Mouse (Mus musculus): ENCODE measurements around the gene Psma1. TPM values are rescaled to one million over a fixed set of nuclear protein-coding genes. Genes with fewer than 3 reads are reported as not detected.

Psma1 gene
- polyA plus RNA-seq, 1 experiment from 2014 or later = 460 TPM

DNA sequence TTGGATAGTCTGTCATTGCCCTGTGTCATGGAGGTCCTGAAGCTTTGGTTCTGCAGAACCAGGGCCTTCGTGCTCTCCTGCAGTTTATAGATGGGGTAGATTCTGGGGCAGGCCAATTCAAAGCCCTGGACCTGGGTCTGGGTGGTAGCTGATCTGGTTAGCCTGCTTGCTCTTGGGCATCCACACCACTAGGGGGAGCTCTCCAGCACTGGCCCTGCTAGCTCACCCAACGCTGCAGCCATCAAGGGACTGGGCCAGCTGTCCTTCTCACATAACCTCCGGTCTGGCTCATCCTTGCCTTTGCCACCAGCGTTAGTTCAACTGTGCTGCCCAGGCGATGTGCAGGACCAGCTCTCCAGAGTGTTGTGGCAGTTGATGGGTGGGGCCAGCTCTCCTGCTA is 18.8 kb upstream of the Psma1 start:
- Histone ChIP-seq H3K36me3 (no peaks in the 10 kb centered on the region), H3K4me3 (no peak overlapping the region), H3K9me3 (no peaks in the 10 kb centered on the region), H3K27ac (no peak overlapping the region), H3K4me1 (peaks cover 14% of the 10 kb centered on the region), H3K27me3 (ENCODE audit: insufficient read depth, poor library complexity, severe bottlenecking) (no peaks in the 10 kb centered on the region)
- WGBS = 77% methylated on average over 5 of the region's 5 CpGs
- DNase-seq (ENCODE audit: low spot score) = no peak

DNA sequence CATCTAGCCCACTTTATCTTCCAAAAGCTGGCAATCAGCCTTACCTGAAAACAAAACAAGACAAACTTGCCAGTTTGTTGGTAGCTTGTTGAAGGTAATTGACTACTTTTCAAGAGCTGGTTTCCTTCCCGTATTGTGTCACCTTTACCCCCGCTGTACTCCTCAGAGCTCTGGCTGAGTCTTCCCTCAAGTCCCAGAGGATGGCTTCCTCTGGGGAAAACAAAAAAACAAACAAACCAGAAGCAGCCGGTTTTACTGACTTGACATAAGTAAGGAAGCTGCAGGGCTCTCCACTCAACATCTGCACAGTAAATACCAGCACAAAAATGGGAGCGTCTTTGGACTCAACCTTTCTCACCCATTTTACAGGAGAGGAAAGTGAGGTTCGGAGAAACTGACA is 18.0 kb upstream of the Psma1 start:
- no peak overlapping the region for H3K27ac ChIP-seq
- no peaks in the 10 kb centered on the region for H3K9me3 ChIP-seq
- H3K36me3 ChIP-seq = no peaks in the 10 kb centered on the region
- H3K4me3 ChIP-seq = no peak overlapping the region
- no peaks in the 10 kb centered on the region for H3K27me3 ChIP-seq (ENCODE audit: insufficient read depth, poor library complexity, severe bottlenecking)
- WGBS = 71% methylated on average over 5 of the region's 5 CpGs
- peaks cover 14% of the 10 kb centered on the region for H3K4me1 ChIP-seq
- no peak for DNase-seq (ENCODE audit: low spot score)

DNA sequence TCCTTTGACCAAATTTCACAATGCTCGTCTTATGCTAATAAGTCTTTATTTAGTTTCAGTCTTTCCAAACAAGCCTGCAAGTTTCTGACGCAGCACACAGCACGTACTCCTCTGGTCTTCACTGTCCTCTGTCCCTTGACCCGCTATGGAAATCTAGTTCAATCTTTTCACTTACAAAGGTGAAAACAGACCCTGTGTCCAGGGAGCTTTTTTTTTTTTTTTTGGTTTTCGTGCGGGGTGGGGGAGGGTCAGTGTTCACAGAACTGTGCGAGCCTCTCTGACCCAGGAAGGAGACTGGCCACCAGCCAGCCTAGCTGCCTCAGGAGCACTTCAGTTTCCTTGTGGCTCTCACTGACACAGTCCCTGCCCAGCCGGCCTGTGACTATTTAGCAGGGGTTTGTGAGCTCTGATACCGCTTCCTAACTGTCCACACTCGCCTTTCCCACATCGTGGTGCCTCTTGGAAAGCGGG is 16.6 kb upstream of the Psma1 start:
- H3K4me1 ChIP-seq = peaks cover 14% of the 10 kb centered on the region
- H3K4me3 ChIP-seq = peak overlapping the region; percentile 40
- peak overlapping the region; percentile 72 for H3K27ac ChIP-seq
- H3K27me3 ChIP-seq (ENCODE audit: insufficient read depth, poor library complexity, severe bottlenecking) = no peaks in the 10 kb centered on the region
- DNase-seq (ENCODE audit: low spot score) = no peak
- H3K9me3 ChIP-seq = no peaks in the 10 kb centered on the region
- H3K36me3 ChIP-seq = no peaks in the 10 kb centered on the region
- whole genome bisulfite sequencing = 10% methylated on average over 12 of the region's 12 CpGs

DNA sequence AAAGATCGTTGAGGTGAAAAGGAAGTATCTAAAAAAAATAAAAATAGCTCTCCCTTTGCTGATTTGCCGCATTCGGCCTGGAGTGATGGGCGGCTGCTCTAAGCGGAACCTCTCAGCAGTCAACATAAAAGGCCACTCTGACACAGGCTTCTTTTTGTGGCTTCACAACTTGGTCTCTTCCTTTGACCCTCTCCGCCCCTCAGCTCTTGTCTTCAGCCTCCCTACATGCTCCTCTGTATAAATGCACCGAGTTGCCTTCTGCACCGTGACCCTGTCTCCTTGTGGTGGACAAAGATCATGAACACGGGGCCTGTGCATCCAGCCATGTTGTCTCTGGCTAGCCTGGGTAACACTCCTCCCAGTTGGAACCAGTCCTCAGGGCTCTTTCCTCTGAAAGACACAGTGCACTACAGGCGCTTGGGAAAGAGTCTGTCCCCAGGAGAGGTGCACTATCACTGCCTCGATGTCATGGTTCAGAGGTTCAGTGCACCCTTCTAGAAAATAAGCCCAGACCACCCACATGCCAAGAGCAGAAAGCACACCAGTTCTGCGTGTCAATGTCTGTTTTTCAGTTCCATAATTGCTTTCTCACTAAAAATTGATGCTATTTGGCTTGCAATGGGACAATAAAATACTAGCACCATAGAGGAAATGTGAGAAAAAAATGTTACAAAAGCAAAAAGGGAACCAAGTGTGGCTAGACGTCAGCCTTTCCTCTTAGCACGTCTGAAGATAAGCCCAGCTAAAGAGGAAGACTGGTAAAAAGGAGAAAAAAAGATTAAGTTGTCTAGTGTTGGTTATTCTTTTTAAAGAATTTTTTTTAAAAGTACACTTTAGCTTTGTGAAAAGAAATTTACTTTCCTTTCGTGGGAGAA is 15.8 kb upstream of the Psma1 start:
- WGBS = 41% methylated on average over 15 of the region's 15 CpGs
- no peaks in the 10 kb centered on the region for H3K27me3 ChIP-seq (ENCODE audit: insufficient read depth, poor library complexity, severe bottlenecking)
- H3K4me3 ChIP-seq = no peak overlapping the region
- DNase-seq (ENCODE audit: low spot score) = no peak
- H3K4me1 ChIP-seq = peaks cover 14% of the 10 kb centered on the region
- H3K36me3 ChIP-seq = no peaks in the 10 kb centered on the region
- peak overlapping the region; percentile 23; the same call in 1 of the 2 replicates for H3K27ac ChIP-seq
- H3K9me3 ChIP-seq = no peaks in the 10 kb centered on the region

DNA sequence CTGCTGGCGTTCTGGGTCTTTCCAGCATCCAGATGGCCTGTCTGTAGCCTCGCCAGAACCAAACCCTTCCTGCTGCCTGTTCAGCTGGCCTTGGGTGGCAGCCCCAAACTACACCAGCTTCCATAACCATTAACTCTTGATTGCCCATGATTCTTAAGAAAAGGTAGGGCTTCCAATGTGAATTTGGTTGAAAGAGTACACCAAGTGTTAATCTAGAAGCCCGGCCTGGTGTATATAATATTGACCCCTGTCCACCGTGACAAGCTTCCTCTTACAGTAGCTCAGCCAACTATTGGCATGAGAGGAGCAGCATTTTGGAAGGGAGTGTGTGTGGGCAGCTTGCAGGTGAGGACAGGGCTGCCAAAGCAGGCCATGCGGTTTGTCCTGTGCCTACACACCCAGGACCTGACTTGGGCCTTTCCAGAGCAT is 14.2 kb upstream of the Psma1 start:
- WGBS = 66% methylated on average over 5 of the region's 5 CpGs
- DNase-seq (ENCODE audit: low spot score) = no peak
- Histone ChIP-seq H3K36me3 (no peaks in the 10 kb centered on the region), H3K4me3 (no peak overlapping the region), H3K27ac (no peak overlapping the region), H3K4me1 (peaks cover 14% of the 10 kb centered on the region), H3K27me3 (ENCODE audit: insufficient read depth, poor library complexity, severe bottlenecking) (no peaks in the 10 kb centered on the region), H3K9me3 (no peaks in the 10 kb centered on the region)

DNA sequence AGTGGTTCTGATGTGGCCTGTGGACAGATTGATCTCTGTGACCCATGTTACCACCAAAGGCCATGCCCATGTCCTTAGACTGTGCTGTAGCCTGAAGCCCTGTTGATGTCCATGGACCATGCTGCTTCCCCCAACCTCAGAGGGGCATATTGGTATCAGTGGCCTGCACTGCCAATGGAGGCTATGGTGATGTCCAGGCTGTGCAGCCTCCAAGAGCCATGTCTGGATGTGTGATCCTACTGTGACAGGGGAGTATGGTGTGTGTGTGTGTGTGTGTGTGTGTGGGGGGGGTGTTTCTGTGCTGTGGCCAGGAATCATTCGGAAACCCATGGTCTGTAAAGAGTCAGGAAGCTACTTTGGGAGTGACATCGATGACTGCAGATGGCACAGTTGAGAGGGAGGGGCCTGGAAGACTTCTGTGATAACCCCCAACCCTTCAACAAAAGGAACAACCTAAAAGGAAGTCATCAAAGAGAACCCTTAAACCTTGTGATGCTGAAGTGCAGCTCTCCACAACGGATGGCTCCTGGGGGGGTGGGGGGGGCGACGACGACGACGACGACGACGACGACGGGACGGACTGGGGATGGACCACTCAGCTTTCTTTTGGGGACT is 8.5 kb upstream of the Psma1 start:
- Histone ChIP-seq H3K36me3 (no peaks in the 10 kb centered on the region), H3K27ac (no peak overlapping the region), H3K27me3 (ENCODE audit: insufficient read depth, poor library complexity, severe bottlenecking) (no peaks in the 10 kb centered on the region), H3K4me3 (no peak overlapping the region), H3K4me1 (peaks cover 4% of the 10 kb centered on the region; the same call in 1 of the 2 replicates), H3K9me3 (no peaks in the 10 kb centered on the region)
- 87% methylated on average over 14 of the region's 14 CpGs for WGBS
- no peak for DNase-seq (ENCODE audit: low spot score)

DNA sequence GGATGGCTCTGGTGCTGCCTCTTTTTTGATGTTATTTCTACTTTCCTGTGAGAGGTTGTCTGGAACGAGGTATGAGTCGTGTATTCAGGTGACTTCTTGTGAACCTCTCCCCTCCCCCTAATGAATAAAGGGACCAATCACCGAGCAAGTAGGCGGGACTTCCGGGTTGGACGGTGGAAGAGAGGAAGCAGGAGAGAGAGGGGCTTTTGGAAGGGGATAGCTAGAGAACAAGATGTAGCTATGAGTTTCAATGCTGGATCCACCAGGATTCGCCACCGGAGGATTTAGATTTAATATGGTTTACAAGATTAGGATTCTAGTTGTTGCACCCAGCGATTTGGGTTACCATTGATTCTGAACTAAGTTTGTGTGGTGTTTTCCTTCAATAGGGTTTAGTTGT is 7.1 kb upstream of the Psma1 start:
- no peak for DNase-seq (ENCODE audit: low spot score)
- H3K27ac ChIP-seq = no peak overlapping the region
- H3K27me3 ChIP-seq (ENCODE audit: insufficient read depth, poor library complexity, severe bottlenecking) = no peaks in the 10 kb centered on the region
- H3K4me3 ChIP-seq = no peak overlapping the region
- WGBS = 71% methylated on average over 9 of the region's 9 CpGs
- H3K36me3 ChIP-seq = no peaks in the 10 kb centered on the region
- no peaks in the 10 kb centered on the region for H3K9me3 ChIP-seq
- peaks cover 4% of the 10 kb centered on the region; the same call in 1 of the 2 replicates for H3K4me1 ChIP-seq

DNA sequence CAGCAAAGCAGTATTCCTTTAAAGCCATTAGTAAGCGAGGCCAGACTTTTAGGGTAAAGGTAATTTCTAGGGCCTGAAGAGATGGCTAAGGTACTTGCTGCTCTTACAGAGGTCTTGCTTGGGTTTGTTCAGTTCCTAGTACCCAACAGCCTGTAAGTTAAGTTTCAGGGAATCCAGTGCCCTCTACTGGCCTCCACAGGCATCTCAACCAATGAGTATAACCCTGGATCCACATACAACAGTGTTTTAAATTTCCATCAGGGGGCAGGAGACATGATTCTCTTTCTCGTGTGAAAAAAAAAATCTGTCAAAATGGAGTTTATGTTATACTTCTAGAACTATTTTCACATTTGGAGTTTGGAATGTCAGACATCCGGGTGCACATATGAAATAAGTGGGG is 5.8 kb upstream of the Psma1 start:
- no peak overlapping the region for H3K27ac ChIP-seq
- H3K27me3 ChIP-seq (ENCODE audit: insufficient read depth, poor library complexity, severe bottlenecking) = no peaks in the 10 kb centered on the region
- peaks cover 4% of the 10 kb centered on the region; the same call in 1 of the 2 replicates for H3K4me1 ChIP-seq
- DNase-seq (ENCODE audit: low spot score) = no peak
- WGBS = 58% methylated on average over 3 of the region's 3 CpGs
- H3K4me3 ChIP-seq = no peak overlapping the region
- no peaks in the 10 kb centered on the region for H3K9me3 ChIP-seq
- H3K36me3 ChIP-seq = no peaks in the 10 kb centered on the region

DNA sequence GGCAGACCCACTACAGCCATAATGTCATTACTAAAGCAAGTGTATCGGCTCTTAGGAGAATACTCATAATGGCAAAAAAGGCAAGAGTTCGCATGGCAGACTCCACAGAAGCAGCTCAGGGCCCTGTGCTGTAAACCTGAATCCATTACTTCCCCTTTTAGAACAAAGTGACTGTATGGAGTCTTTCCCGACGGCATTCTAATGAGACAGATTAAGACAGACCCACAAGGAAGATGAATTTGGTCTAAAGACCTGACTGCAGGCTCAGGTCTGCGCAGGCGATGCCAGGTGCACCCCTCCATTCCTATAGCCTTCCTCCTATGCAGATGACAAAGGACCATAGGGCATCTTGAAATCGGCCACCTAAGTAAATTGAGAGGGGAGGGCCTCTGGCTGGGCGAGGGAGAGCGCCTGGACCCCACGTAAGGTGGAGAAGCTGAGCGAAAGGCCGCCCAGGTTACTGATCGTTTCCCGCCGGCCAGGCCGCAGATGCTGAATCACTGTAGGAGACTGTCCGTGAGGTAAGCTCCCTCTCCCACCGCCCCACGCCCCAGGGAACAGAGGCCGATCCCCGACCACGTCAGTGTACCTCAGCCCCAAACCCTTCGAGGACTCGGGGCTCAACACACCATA is 430 bp downstream of the Psma1 start:
- WGBS = 2% methylated on average over 24 of the region's 24 CpGs
- Histone ChIP-seq H3K4me3 (peak overlapping the region; percentile 75), H3K36me3 (peaks cover 35% of the 10 kb centered on the region), H3K4me1 (peaks cover 4% of the 10 kb centered on the region; the same call in 1 of the 2 replicates), H3K9me3 (no peaks in the 10 kb centered on the region), H3K27ac (peak overlapping the region; percentile 85), H3K27me3 (ENCODE audit: insufficient read depth, poor library complexity, severe bottlenecking) (no peaks in the 10 kb centered on the region)
- no peak for DNase-seq (ENCODE audit: low spot score)

DNA sequence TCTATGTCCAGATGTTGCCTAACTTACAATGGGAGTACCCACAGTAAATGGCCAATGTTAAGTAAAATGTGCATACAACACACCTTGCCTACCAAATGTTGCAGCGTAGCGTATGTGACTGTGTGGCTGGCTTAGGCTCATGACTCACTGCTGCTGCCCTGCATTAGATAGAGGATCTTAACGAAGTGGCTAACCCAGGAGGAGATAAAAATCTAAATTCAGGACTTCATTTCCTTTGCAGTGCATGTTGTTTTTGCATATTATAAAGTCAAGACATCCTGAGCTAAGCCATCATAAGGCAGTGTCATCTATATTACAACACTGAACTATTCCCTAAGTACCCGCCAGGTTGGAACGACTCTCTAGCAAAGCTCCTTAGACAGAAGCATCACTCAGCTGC is 7.5 kb downstream of the Psma1 start:
- no peaks in the 10 kb centered on the region for H3K27me3 ChIP-seq (ENCODE audit: insufficient read depth, poor library complexity, severe bottlenecking)
- DNase-seq (ENCODE audit: low spot score) = no peak
- H3K4me1 ChIP-seq = no peaks in the 10 kb centered on the region
- H3K4me3 ChIP-seq = no peak overlapping the region
- peaks cover 95% of the 10 kb centered on the region for H3K36me3 ChIP-seq
- no peaks in the 10 kb centered on the region for H3K9me3 ChIP-seq
- WGBS = 90% methylated on average over 5 of the region's 5 CpGs
- H3K27ac ChIP-seq = no peak overlapping the region

DNA sequence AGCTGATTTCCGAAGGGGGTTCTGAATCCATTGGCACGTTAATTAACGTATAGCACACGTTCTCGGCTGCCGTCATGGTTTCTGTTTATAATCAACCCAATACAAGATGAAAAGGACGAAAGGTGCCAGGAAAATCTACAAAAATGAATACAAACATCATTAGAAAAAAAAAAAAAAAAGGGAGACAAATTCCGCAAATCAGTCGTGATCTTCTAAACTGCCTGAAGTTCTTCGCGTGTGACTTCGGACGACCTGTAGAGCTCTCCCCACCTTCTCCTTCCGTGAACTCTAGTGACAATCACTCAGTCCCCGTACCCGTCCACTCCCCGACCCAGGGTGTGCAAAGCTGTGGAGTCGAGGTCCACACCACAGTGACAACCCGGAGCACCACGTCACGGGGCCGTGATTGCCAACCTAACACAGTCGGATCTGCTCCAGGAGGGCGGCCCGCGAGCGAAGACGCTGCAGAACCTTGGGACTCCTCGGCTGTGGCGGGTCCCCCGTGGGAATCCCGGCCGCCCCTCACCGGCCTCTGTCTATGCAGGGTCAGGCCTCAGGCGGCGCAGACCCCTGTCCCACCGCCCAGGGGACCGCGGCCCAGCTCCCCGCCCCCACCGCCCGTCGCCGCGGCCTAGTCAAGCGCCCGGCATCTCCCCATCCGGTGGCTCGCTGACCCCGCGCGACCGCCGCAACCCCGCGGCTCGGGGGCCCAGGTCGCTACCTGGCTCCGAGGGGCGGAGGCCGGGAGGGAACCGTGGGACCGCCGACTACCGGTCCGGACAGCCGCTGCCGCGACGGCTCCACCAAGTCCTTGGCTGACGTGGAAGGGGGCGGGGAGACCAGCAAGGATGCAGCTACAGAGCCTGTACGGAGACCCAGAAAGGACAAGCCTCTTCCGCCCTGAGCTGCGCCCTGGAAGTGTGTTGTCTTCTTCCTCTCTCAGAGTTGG is 21.8 kb downstream of the Psma1 start, which contains the start of gene Copb1:
Gene Copb1 (minus strand): TSS at position 827 of the 949 bp plus-strand sequence.
- Histone ChIP-seq H3K27ac (peak within 1 kb of the TSS; percentile 100), H3K9me3 (no peaks in the 10 kb centered on the region), H3K4me1 (no peaks in the 10 kb centered on the region), H3K36me3 (peaks cover 37% of the 10 kb centered on the region), H3K27me3 (ENCODE audit: insufficient read depth, poor library complexity, severe bottlenecking) (no peaks in the 10 kb centered on the region), H3K4me3 (peak within 1 kb of the TSS; percentile 100)
- WGBS = 3% methylated on average over 73 of the region's 75 CpGs
- DNase-seq (ENCODE audit: low spot score) = peak; percentile 97

DNA sequence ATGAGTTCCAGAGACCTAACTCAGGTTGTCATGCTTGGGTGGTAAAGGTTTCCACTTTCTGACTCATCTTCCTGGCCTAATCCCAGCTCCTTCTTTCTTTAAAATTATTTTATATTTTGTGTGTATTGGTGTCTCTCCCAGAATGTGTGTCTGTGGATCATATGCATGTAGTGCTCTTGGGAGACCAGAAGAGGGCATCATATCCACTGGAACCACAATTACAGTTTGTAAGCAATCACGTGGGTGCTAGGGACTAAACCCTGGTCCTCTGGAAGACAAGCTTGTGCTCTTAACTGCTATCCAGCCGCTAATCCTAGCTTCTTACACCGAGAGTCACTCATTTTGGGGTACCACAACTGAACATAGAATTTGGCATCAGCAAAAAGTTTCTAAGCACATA is 24.2 kb downstream of the Psma1 start:
- H3K27me3 ChIP-seq (ENCODE audit: insufficient read depth, poor library complexity, severe bottlenecking) = no peaks in the 10 kb centered on the region
- no peak for DNase-seq (ENCODE audit: low spot score)
- H3K4me1 ChIP-seq = no peaks in the 10 kb centered on the region
- H3K9me3 ChIP-seq = no peaks in the 10 kb centered on the region
- H3K4me3 ChIP-seq = no peak overlapping the region
- 87% methylated on average over 3 of the region's 3 CpGs for WGBS
- H3K36me3 ChIP-seq = peaks cover 54% of the 10 kb centered on the region
- H3K27ac ChIP-seq = no peak overlapping the region
